Mouse (Mus musculus) forebrain, postnatal 0 days (tissue): ENCODE measurements around the gene Fggy. TPM values are rescaled to one million over a fixed set of nuclear protein-coding genes. Genes with fewer than 3 reads are reported as not detected.

Experiments used
- ATAC-seq: fragments of 200-750 bp; cut with Nextera tagmentation; 2 replicates; pipeline ENCODE4 v1.8.0; 2017; ENCODE audit warnings: mild to moderate bottlenecking, moderate library complexity
- DNase-seq: peaks from one replicate; pipeline ENCODE4 v3.0.0-alpha.2; 2015
- H3K27ac ChIP-seq: fragments of 300-500 bp; sonication (generic); 2 replicates; pipeline ENCODE4 v1.5.1; 2014; ENCODE audit warnings: low read depth, mild to moderate bottlenecking, antibody characterized with exemption, low read length, moderate library complexity, mixed read lengths
- H3K27me3 ChIP-seq: fragments of 300-500 bp; sonication (generic); 2 replicates; pipeline ENCODE4 v1.6.1; 2014; ENCODE audit warnings: mild to moderate bottlenecking, low read length, mixed read lengths; ENCODE audit not compliant: insufficient read depth
- H3K36me3 ChIP-seq: fragments of 300-500 bp; sonication (generic); 2 replicates; pipeline ENCODE4 v1.6.1; 2014; ENCODE audit warnings: mild to moderate bottlenecking, moderate library complexity; ENCODE audit not compliant: insufficient read depth
- H3K4me1 ChIP-seq: fragments of 300-500 bp; sonication (generic); 2 replicates; pipeline ENCODE4 v1.6.1; 2014; ENCODE audit warnings: antibody characterized with exemption; ENCODE audit not compliant: insufficient read depth
- H3K4me2 ChIP-seq: fragments of 300-500 bp; sonication (generic); 2 replicates; pipeline ENCODE4 v1.6.1; 2014; ENCODE audit warnings: low read depth, mild to moderate bottlenecking, moderate library complexity
- H3K4me3 ChIP-seq: fragments of 300-500 bp; sonication (generic); 2 replicates; pipeline ENCODE4 v1.5.1; 2014; ENCODE audit warnings: low read depth, low read length, mixed read lengths
- H3K9ac ChIP-seq: fragments of 300-500 bp; sonication (generic); 2 replicates; pipeline ENCODE4 v1.6.1; 2014; ENCODE audit warnings: mild to moderate bottlenecking
- H3K9me3 ChIP-seq: fragments of 300-500 bp; sonication (generic); 2 replicates; pipeline ENCODE4 v1.6.1; 2016; ENCODE audit warnings: low read length
- CTCF ChIP-seq: sonication (generic); IDR thresholded peaks from 2 replicates; pipeline ENCODE4 v1.5.1; 2016; ENCODE audit warnings: antibody characterized with exemption, control low read depth, low read depth
- WGBS: fragments of 180-500 bp; shearing (Covaris S2); extraction: QIAGEN DNeasy Blood & Tissue Kit; methylation state at CpG from one replicate; pipeline ENCODE4 v1.1.7; 2014; 5-methylcytosine and 5-hydroxymethylcytosine counted together
- polyA plus RNA-seq: library from polyadenylated mRNA; unstranded; fragments of >200 nt; fragmentation: Nextera tagmentation; extraction: Ambion mirVana; gene quantifications from 2 replicates; pipeline ENCODE4 v1.2.1, GENCODE M21; 2015
- total RNA-seq: library from RNA; depleted of rRNA; stranded (reverse); fragments of >200 nt; gene quantifications from 2 replicates; pipeline ENCODE4 v1.2.3, GENCODE M21; 2014

Gene Fggy
- total and polyA plus RNA-seq, 2 experiments from 2014 or later = 4.8 to 4.9 TPM

DNA sequence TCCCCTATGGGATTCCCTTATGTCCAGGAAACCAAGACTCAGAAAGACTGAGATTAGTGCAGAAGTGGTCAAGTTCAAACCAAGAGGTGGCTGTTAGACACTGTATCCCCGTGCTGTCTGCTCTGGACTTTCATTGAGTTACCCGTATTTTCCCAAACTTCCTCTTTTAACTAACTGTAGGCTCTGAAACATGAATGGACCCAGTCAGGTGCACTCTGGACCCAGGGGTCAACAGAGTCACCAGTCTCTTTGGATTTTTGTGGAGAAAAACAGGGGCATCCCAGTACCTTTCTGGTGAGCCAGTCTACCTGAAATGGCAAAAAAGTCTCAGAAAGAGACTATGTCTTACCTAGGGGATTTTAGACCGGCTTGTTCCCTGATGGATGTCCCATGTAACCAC lies 33.6 kb downstream of the Fggy start:
- no peak for TF ChIP-seq CTCF
- H3K4me2 ChIP-seq = no peak overlapping the region
- H3K9me3 ChIP-seq = no peaks in the 10 kb centered on the region
- H3K36me3 ChIP-seq = no peaks in the 10 kb centered on the region
- ATAC-seq (no peak), DNase-seq (no peak)
- H3K9ac ChIP-seq = no peak overlapping the region
- H3K4me1 ChIP-seq = no peaks in the 10 kb centered on the region
- no peaks in the 10 kb centered on the region for H3K27me3 ChIP-seq
- H3K27ac ChIP-seq = no peak overlapping the region
- no peak overlapping the region for H3K4me3 ChIP-seq
- 92% methylated on average over 3 of the region's 3 CpGs for WGBS

DNA sequence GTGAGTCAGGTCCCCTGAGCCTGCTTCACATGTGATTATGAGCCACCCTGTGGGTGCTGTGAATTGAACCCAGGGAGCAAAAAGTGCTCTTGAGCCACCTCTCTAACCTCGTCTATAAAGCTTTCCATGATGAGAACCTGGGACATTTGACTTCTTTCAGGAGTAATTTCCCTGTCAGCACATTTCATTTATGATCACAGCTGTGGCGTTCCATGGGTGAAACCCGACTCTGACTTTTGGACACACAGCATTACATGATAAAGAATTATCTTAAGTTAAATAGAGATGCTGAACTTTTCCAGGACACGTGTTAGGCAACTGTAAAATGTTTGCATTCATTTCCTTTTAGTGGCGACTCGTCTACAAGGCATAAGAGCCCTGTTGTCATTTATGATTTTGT lies 39.9 kb downstream of the Fggy start:
- Histone ChIP-seq H3K9ac (no peak overlapping the region), H3K4me3 (no peak overlapping the region), H3K9me3 (no peaks in the 10 kb centered on the region), H3K27me3 (no peaks in the 10 kb centered on the region), H3K27ac (no peak overlapping the region), H3K4me1 (no peaks in the 10 kb centered on the region), H3K36me3 (no peaks in the 10 kb centered on the region), H3K4me2 (no peak overlapping the region)
- ATAC-seq (no peak), DNase-seq (no peak)
- no peak for TF ChIP-seq CTCF
- WGBS = 88% methylated on average over 6 of the region's 6 CpGs

DNA sequence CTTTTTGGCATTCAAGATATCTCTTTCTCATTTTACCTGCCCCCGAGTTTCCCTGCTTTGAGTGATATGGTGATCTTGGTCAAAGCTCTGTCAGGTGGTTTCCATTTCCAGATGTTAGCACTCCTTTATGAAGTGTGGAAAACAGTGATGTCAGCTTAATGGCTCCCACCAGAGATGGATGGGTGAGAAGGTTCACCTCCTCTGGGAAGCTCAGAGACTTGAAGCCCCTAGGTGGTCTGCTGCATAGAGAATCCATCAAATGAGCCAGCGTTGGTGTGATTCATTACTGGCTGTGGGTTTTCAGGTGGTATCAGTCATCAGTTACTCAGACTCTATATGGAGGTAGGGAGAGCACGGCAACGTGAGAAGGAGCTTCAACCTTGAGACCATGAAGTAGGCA lies 44.5 kb downstream of the Fggy start:
- Histone ChIP-seq H3K4me1 (no peaks in the 10 kb centered on the region), H3K36me3 (no peaks in the 10 kb centered on the region), H3K9ac (no peak overlapping the region), H3K9me3 (no peaks in the 10 kb centered on the region), H3K27ac (no peak overlapping the region), H3K4me2 (no peak overlapping the region), H3K4me3 (no peak overlapping the region), H3K27me3 (no peaks in the 10 kb centered on the region)
- no peak for TF ChIP-seq CTCF
- no peak for ATAC-seq
- no peak for DNase-seq
- WGBS = 91% methylated on average over 4 of the region's 4 CpGs

DNA sequence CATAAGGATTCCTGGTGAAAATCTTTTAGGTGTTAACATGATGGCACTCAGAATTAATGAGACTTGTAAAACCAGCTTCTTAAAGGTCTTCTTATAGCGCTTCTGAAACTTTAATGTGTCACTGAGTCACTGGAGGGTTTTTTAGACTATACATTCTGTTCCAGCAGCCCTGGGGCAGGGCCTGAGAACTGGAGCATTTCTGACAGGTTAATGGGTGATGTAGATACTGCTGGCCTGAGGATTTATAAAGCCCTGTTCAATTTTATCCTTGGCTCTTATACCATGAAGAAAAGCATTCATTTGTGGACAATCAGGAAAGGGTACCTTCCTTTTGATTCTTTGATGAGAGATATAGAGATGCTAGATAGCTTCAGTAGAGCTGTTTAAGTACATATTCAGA lies 45.9 kb downstream of the Fggy start:
- Histone ChIP-seq H3K4me1 (no peaks in the 10 kb centered on the region), H3K9ac (no peak overlapping the region), H3K27me3 (no peaks in the 10 kb centered on the region), H3K9me3 (no peaks in the 10 kb centered on the region), H3K27ac (no peak overlapping the region), H3K4me2 (no peak overlapping the region), H3K4me3 (no peak overlapping the region), H3K36me3 (no peaks in the 10 kb centered on the region)
- DNase-seq = no peak
- WGBS = 82% methylated on average over 1 of the region's 1 CpGs
- no peak for TF ChIP-seq CTCF
- no peak for ATAC-seq

DNA sequence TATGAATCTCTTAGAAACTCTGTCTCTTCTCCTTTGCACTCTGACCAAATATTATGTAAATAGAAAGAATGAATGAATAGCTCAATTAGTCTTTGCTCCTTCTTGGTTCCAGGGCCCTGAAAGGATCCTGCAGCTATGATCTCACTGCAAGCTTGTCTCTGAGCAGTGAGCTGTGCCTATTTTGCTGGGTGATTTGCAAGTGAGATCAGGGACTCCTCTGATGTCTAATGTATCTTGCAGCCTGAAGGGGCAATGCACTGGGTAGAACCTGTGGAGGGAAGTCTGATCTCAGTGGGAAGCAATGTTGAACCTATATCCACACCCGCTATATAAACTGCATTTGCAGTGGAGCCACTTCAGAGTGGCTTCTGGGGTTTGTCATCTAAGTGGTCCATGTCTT lies 53.4 kb downstream of the Fggy start:
- WGBS = 76% methylated on average over 1 of the region's 1 CpGs

DNA sequence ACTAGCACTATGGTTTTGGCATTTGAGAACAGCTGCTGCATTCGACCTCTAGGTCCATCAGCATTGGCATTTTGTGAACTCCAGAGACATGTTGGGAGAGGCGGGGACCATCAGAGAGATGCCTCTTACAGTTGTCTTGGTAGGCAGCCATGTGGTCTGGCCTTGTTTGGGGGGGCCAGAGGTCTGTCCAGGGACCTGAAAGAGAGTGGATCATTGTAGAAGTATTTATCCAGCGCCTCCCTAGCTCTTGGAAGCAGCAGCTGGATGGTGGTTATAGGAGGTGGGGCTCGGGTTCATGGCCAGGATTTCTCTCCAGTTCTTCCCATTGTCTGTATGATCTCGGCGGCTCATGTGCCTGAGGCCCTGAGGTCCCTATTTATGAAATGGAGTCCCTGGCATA lies 54.1 kb downstream of the Fggy start:
- H3K4me1 ChIP-seq = no peaks in the 10 kb centered on the region
- no peaks in the 10 kb centered on the region for H3K9me3 ChIP-seq
- TF ChIP-seq CTCF = no peak
- H3K36me3 ChIP-seq = no peaks in the 10 kb centered on the region
- H3K4me3 ChIP-seq = no peak overlapping the region
- WGBS = 89% methylated on average over 6 of the region's 6 CpGs
- DNase-seq (no peak), ATAC-seq (no peak)
- no peak overlapping the region for H3K9ac ChIP-seq
- no peak overlapping the region for H3K4me2 ChIP-seq
- H3K27me3 ChIP-seq = no peaks in the 10 kb centered on the region
- no peak overlapping the region for H3K27ac ChIP-seq

More for the DNA sequence above, 53.4 kb downstream of the Fggy start:
- H3K9me3 ChIP-seq = no peaks in the 10 kb centered on the region
- H3K36me3 ChIP-seq = no peaks in the 10 kb centered on the region
- no peak overlapping the region for H3K4me2 ChIP-seq
- H3K4me1 ChIP-seq = no peaks in the 10 kb centered on the region
- TF ChIP-seq CTCF = no peak
- ATAC-seq = no peak
- H3K4me3 ChIP-seq = no peak overlapping the region
- H3K27ac ChIP-seq = no peak overlapping the region
- H3K27me3 ChIP-seq = no peaks in the 10 kb centered on the region
- no peak overlapping the region for H3K9ac ChIP-seq
- DNase-seq = no peak

DNA sequence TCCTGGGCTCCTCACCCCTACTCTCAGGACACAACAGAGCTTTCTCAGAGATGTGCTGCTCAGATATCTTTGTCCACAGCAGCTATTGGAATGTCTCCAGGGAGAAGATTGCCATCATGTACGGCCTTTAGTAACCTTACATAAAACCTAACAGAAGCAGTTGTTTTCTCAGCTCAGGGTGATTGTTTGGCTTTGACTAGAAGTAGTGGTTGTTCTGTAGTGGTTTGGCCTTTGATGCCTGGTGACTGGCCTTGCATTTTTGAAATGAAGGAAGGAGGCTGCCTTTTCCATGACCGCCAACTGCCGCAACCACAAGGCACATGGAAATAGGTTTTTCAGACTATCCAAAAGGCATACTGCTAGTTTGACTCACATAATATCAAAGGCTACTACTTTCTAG lies 63.7 kb downstream of the Fggy start:
- no peak for TF ChIP-seq CTCF
- 88% methylated on average over 3 of the region's 3 CpGs for WGBS
- H3K4me2 ChIP-seq = no peak overlapping the region
- no peaks in the 10 kb centered on the region for H3K9me3 ChIP-seq
- no peaks in the 10 kb centered on the region for H3K27me3 ChIP-seq
- no peak overlapping the region for H3K27ac ChIP-seq
- no peaks in the 10 kb centered on the region for H3K36me3 ChIP-seq
- DNase-seq (no peak), ATAC-seq (no peak)
- no peaks in the 10 kb centered on the region for H3K4me1 ChIP-seq
- no peak overlapping the region for H3K4me3 ChIP-seq
- no peak overlapping the region for H3K9ac ChIP-seq

DNA sequence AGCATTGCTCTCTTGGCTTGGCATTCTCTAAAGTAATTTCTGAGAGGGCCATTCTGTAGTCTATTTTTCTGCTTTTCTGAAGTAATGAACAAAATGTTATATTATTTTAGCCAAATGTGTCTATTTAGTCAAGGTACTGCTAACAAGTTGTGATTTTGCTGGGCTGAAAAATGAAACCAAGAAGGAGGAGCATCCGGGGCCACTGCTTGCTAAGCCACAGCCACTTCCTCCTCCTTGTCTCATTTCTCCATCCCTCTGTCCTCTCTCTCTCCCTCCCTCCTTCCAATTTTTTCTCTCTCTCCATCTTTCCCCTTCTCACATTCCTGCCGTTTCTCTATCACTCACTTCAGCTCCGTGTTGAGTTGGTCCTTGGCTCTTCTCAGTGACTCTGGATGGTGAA lies 67.4 kb downstream of the Fggy start:
- Histone ChIP-seq H3K4me1 (no peaks in the 10 kb centered on the region), H3K9ac (no peak overlapping the region), H3K36me3 (no peaks in the 10 kb centered on the region), H3K4me3 (no peak overlapping the region), H3K27me3 (no peaks in the 10 kb centered on the region), H3K27ac (no peak overlapping the region), H3K4me2 (no peak overlapping the region), H3K9me3 (no peaks in the 10 kb centered on the region)
- TF ChIP-seq CTCF = no peak
- WGBS = 96% methylated on average over 3 of the region's 3 CpGs
- DNase-seq (no peak), ATAC-seq (no peak)
